Mouse (Mus musculus) T-helper 1 cell (primary cell): ENCODE data around the gene 9330161L09Rik.

Experiments used
- in situ Hi-C: fragments of 300-600 bp; cut with MboI, MseI; formaldehyde crosslinking; loops from one replicate; pipeline ENCODE4 v1.15.1; 2025; ENCODE audit warnings: high pct_unique_total_duplicates

Gene 9330161L09Rik

DNA sequence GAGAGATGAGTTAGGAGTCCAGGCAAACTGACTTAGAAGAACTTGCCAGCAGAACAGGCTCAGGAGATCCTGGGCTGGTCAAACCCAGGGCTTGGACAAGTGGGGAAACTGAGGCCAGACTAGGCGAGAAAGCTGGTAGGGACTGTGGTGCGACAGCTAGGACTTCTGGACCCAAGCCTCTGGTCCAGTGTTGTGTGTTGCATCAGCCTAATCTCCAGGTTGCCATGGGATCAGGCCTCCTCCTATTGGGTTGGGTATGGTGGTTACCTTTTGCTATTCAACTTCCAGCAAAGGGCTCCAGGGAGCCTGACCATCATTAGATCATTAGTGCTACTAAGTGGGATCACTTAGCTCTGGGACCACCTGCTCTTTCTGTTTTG is 18.3 kb downstream of the 9330161L09Rik start:
- in situ Hi-C loops = no loop called here

DNA sequence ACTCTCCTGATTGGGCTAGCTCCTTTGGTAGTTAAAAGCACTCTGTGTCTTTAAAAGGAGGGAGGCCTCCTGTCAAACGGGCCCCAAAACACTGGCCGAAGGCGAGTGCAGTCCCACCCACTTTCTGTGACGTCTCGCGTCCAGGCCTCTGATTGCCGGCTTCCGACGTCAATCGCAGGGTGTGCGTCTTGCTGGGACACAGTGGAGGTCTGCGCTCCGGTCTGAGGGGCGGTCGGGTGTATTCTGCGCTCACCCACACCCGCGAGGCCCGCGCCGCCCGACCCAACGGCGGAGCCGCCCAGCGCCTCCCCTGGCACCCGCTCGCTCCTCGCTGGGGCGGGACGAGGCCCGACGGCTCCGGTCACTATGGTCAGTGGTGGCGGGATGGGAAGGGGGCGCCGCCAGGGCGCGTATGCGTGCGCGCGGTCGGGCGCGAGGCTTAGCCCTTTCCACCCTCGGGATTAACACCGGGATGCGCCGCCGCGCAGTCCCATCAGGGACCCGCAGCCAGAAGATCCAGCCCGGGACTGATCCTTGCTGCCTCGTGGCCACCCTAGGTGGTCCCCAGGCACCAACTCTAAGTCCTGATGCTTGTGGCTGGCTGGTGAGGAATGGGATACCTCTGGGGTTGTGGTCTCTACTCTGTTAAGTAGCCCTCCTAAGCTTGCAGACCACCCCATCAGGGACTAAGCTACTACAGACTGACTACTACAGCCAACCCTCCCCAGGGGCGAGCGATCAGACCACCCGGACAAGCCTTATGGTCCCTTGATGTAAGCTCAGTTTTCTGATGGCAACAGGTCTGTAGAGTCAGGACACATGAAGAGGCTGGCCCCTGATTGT is 18.9 kb downstream of the 9330161L09Rik start, which contains the start of gene Otub2:
Otub2 (plus strand) TSS at position 178 of the 843 bp plus-strand sequence.
- in situ Hi-C loops = no loop called here

DNA sequence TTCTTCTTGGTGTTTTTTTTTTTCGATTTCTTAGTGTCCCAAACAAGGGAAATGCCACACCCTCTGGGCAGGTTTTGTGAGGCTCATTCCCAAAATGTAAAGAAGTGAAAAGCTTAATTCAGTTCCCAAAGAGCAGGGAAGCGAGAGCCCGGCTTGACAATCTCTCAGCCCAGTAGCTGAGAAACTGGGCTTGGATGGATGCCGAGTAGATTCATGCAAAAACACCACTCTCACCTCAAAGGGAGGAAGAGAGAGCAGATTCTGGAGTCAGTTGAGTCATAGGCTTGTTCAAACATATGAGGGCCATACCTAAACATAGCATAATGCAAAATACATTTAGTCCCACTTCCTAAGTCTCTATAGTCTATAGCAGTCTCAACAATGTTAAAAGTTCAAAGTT is 27.4 kb downstream of the 9330161L09Rik start:
- in situ Hi-C loops = no loop called here

DNA sequence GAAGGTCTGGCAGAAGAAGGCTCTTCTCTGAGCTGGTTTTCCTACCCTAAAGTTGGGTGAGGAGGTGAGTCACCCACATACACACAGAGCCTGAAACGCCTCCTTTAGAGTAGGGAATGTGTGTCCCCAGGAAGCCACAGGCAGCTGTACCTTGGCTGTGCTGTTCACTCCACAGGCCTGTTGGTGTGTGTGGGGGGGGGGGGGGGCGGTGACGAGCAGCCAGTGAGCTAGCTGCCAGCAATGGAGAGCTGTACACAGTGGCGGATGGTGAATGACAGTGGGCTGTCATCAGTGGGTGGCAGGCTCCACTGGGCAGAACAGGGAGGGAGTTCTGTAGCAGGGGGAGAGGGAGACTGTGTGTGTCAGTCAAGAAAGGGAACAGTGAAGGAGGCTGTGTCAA is 30.8 kb downstream of the 9330161L09Rik start:
- in situ Hi-C loops = no loop called here

DNA sequence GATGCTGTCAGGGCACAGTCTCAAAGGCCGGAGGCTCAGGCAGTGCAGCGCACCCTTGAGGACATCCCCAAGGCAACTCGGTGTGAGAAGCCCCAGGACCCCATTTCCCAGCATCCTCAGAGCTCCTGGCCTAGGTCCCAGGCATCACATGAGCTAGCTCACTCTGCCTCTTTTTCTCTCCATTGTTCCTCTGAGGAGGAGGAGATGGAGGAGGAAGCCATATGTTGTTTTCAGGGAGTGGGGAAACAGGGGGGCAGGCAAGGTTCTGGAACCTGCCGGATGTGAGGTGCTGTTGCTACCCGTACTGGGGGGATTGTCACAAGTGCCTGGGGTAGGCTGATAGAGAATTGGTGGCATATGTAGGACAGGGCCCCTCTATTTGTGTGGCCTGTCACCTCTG is 31.5 kb downstream of the 9330161L09Rik start:
- in situ Hi-C loops = no loop called here

DNA sequence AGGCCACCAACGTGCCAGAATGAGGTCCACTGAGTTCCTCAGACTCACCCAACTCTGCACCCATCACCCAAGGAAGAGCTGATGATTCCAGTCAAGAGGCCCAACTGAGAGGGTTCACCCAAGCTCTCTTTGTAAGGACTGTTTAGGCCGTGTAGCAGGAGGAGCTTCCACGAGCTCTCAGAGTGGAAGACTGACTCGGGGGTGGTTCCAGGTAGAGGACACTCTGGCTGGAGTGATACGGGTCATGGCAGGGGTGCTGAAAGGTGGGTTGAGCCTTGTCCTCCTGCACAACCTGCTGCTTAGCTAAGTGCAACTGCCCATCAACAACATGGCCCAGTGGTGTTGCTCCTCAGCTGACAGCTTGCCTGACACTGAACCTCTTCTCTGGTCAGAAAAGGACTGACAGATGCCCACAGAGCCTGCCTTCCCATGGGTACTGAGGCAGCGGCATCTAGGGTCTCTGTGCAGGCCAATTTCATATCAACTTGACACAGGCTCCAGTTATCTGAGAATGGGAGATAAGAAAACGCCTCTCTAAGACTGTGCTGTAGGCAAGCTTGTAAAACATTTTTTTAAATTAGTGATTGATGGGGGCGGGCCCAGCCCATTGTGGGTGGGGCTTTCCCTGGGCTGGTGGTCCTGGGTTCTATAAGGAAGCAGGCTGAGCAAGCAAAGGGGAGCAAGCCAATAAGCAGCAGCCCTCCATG is 33.9 kb downstream of the 9330161L09Rik start:
- in situ Hi-C loops = no loop called here

DNA sequence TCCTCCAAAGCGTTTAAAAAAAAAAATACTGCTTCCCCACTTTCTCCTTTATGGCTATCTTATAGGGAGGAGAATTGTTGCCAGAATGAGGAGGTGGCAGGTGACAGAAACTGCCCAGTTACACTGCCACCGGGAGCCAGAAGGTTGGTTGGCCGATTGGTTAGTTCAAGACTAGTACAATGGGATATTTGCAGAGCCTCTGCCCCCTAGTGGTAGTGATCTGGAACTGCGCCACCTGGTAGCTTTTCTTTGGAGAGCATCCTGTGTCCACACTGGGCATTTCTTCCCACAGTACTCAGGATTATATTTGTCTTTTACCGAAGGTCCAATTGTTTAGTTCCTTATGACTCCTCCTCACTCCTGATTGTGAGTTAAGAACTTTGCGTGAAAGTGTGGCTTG is 35.9 kb downstream of the 9330161L09Rik start:
- in situ Hi-C loops = no loop called here

DNA sequence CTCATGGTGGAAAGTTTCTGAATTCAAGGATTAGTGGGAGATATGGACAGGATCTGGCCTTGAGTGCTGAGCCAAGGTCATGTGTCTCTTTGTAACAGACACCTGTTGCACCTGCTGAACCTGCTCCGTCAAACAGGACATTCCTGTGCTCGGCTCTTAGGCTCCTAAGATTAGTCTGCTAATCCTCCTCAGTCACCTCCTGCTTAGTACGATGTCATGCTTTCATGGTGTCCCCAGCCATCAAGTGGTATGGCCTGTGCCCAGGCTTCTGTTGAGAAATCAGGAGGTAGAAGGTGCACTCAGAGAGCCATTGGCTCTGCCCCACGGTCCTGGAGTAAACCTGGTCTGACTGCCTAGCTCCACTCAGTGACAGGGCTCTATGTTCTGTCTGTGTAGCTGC is 36.8 kb downstream of the 9330161L09Rik start:
- in situ Hi-C loops = no loop called here

DNA sequence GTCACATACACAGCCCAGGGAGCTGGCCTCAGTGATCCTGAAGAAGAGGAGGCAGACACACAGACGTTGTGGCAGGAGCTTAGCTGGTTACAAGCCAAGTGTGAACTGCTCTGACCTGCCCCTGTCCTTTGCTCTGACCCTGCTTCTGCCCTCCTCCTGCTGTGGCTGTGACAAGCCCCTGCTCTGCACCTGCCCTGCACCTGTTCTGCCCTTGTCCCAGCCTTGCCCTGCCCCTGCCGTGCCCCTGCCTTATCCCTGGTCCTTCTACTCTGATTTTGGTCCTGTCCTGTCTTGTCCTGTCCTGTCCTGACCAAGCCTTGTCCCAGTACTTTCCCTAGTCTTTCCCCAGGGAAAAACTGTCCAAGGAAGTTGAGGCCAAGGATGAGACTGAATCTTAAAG is 38.8 kb downstream of the 9330161L09Rik start:
- in situ Hi-C loops = loop anchor here (5.0 kb wide), 2 partner anchors 41 to 226 kb away; no protein-coding TSS in a partner anchor

DNA sequence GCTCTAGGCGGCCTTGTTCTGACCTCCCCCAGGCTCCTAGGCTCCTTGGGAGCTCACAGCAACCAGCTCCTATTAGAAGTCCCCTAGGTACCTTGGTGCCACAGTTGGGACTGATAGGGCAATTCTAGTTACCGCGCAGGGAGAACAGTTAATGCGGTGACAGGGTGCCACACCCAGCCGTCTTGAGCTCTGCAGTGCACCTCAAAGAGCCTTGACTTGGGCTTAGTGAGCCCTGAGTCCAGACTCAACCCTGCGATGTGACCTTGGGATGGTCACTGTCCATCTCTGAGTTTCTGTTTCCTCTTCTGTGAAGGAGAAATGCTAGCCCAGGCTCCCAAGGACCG is 39.3 kb downstream of the 9330161L09Rik start:
- in situ Hi-C loops = loop anchor here (5.0 kb wide), 2 partner anchors 41 to 226 kb away; no protein-coding TSS in a partner anchor

DNA sequence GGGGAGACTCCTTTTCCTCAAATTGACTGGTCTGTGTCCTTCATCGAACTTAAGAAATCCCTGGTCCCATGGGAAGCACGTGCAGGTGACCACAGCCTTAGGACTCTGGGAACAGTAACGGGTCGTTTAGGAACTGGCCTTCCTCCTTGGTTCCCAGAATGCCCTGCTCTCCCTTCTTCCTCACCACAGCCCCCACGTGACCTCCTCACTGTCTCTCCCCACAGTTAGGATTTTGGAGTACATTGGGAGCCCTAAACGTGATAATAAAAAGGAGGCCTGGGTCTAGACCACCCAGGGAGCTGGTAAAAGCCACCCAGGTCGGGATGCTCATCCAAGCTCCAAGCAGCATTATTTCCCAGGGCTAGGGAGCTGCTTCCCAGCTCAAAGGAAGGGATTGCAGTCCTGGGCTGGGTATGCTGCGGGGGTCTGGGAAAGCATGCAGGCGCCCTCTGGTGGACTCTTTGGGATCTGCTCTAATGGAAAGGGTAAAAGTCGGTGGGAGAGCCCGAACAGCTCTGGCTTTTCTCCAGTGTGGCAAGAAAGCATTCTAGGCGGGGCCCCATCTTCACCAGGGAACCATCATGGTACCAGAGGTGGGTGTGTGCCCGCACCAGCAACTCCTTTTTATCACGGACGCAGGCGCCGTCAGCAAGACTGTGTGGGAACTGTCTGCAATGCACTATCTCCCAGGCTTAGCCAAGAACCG is 39.8 kb downstream of the 9330161L09Rik start:
- in situ Hi-C loops = loop anchor here (5.0 kb wide), 2 partner anchors 40 to 225 kb away; no protein-coding TSS in a partner anchor

DNA sequence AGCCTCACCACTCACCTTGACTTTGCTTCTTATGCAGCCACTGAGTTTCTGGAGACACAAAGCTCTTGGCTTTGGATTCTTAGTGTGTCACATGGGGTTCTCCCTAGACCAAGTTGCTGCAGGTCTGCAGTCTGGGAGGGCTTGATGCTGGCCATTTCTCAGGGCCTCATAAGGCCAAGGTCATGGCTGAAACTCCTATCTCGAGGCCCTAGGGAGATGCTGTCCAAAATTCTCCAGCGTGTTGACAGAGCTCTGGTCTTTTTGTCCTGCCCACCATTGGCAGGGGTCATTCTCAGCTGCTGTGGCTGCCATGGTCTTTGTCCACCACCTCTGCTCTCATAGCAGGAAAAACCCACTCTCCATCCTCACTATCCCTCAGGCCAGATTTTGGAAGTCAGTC is 40.4 kb downstream of the 9330161L09Rik start:
- in situ Hi-C loops = loop anchor here (5.0 kb wide), 2 partner anchors 40 to 225 kb away; no protein-coding TSS in a partner anchor

DNA sequence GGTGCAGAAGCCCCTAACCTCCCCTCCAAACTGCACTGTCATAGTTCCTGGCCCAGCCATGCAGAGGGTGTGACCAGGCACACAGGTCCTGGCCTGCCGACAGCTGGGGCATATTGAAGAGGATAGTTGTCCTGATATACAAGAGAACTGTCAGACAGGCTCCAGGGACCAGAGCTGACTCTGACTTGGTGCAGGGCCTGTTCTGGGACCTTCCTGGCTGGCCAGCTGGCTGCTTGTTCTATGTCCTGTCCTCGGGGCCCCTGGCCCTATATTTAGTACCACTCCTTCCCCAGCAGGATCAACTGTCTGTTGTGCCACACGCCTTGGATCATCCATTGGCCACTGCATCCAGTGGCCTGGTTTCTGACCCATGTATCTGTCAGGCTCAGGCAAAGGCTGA is 45.3 kb downstream of the 9330161L09Rik start:
- in situ Hi-C loops = no loop called here

DNA sequence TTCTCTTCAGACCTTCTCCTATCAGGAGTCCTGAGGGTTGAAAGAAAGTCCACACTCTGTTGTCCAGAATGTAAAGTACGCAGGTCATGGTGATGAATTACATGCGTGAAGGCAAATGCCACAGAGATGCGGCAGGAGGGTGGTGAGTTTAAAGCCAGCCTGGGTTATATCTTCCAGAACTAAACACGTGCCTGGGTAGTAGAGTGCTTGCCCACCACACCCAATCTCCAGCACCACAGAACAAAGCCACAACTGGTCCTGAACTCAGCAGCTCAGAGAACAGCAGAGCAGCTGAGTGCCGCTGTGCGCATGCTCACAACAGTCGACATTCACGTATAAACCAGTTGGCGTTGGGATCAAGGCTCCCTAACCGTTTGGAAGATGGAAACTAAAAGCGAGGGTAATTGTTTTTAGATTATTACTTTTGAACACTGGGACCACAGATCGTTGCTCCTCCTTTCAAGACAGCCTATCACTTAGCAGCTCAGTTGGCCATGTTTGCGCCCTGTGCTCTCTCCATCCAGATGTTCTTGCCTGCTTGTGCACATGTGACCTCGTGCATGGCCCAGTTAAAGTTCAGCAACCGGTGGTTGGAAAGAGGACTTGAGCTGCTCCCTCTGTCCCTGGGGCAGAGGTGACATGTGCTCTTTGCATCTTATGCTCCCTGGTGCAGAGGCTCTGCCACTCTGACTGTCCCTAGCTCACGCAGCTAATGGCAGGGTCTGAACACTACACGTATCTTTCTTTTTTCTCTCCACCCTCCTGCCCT is 45.9 kb downstream of the 9330161L09Rik start:
- in situ Hi-C loops = no loop called here

DNA sequence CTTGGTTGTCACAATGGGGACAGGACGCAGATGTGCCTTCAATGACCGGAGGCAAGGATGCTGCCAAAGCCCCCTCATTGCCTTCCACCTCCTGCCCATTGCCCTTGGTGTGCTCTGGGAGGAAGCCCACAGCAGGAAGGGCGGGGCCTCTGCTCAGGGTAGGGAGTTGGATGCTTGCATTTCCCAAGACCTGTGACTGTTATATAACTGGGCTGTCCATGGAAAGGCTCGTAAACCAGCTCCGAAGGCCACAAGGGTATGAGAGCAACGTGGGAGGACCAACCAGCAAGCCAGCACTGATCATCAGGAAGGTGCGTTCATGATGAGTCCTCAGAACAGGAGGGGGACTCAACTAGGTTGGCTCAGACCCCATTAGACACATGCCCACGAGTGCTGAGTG is 46.8 kb downstream of the 9330161L09Rik start:
- in situ Hi-C loops = no loop called here

DNA sequence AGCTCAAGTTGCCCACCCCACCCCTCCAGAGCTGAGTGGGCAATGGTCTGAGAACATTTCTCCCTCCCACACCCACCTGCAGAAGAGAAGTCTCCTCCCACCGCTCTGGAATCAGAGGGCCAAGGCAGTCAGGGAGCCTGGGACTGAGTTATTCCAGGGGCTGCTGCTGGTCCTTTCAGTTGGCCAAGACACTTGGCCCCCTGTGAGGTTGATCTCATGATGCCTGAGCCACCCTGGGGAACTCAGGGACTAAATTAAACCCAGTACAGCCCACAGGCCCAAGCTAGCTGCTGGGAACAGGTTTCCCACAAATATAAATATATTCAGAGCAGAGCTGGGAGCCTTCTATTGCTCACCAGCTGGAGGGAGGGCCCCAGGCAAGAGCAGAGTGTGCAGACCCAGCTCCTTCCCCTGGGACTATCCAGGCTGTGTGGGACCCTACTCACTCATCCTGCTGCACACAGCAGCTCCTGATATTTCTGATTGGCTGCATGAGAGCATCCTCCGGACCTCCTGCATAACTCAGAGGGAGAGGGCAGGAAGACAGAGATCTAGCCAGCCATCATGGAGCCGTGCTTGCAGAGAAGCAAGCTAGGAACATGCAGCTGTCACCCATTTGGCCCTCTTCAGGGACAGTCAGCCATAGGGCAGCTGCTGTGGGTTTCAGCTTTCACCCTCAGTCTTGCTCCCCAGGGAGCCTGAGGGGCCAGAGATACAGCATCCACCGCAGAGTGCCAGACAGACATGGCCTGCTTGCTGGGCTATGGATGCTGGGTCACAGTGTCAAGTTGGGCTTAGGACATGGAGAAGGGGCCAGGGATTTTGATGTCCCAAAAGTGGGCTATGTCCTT is 48.4 kb downstream of the 9330161L09Rik start:
- in situ Hi-C loops = no loop called here

DNA sequence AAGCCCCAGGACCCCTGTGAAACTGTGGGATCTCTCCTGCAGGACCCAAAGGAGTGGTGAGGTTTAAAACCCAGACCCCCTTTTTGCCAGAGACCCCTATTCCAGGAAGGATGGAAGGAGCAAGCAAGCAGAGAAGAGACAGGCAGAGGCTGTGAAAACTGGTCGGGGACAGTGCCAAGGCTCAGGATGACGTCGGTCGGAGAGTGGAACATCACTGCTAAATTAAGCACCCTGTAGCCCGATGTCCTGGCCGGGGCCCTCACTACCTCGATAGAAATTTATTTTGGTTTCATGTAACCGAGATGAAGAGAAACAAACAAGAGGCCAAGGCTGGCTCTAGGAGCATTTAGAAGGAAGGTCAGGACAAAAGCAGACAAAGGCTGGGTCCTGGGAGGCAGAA is 49.4 kb downstream of the 9330161L09Rik start:
- in situ Hi-C loops = no loop called here
